ENCODE assay signal across 12 mouse cellular contexts in genomic region chr15:81758701-81759100, GRCm38 (mm10). TPM values are rescaled to one million over a fixed set of nuclear protein-coding genes. Genes with fewer than 3 reads are reported as not detected.
A peak's percentile ranks its signal among the peaks of the same experiment; 100 is the strongest.
DNase-seq lines count a peak whose midpoint lies in the region; ATAC-seq lines count a peak whose summit lies in the region.
"Had no signal": no experiment of that assay in that cellular context is flagged by ENCODE, and none has a peak within 500 bp of the region (broad histone marks: within the 10 kb centered on the region; RNA-seq: fewer than 3 reads in every experiment).

No protein-coding gene starts in this region.

- peak; percentile 41 for DNase-seq in kidney, adult 18-20 months
- no peak for DNase-seq in kidney, adult 11 months
- DNase-seq in retina, postnatal 1 day, result peak; percentile 56
- DNase-seq in retina, embryonic 14.5 days (ENCODE audit: low spot score), result no peak
- DNase-seq in cerebellum, adult 9-11 months, result peak; percentile 63
- no peak for DNase-seq in urinary bladder, postnatal 25 days (ENCODE audit: low spot score)
- DNase-seq: gastrocnemius, postnatal 14 days; layer of hippocampus, postnatal 36 days; lung, adult 2 months; thymus, adult 2 months had no signal

- ATAC-seq in megakaryocyte progenitor cell, adult 5-6 weeks (replicated peaks; ENCODE audit: poor library complexity), result no peak
- ATAC-seq: forebrain, embryonic 13.5 days had no signal

RNA-seq across cellular contexts. Expression of gene Rangap1, which starts 13.4 kb away (rescaled TPM):
- 44.1 and 46.9 TPM in 2 replicates for total RNA-seq in megakaryocyte progenitor cell, adult 5-6 weeks (2015)
- total RNA-seq in megakaryocyte progenitor cell, adult 5-6 weeks (2017), result 106 and 129 TPM in 2 replicates

RNA-seq across cellular contexts. Expression of gene Zc3h7b, which starts 13.8 kb away (rescaled TPM):
- total RNA-seq in megakaryocyte progenitor cell, adult 5-6 weeks (2015), result 19.3 and 20.5 TPM in 2 replicates
- total RNA-seq in megakaryocyte progenitor cell, adult 5-6 weeks (2017), result 16.0 and 17.8 TPM in 2 replicates

RNA-seq across cellular contexts. Expression of gene Tef, which starts 43.5 kb away (rescaled TPM):
- 4.9 and 5.1 TPM in 2 replicates for total RNA-seq in megakaryocyte progenitor cell, adult 5-6 weeks (2015)
- 10.4 and 11.0 TPM in 2 replicates for total RNA-seq in megakaryocyte progenitor cell, adult 5-6 weeks (2017)

Comparison
In these comparisons a context has a peak if more than half of its experiments do, and no peak if none do; other contexts are left out.
1. DNase-seq: peak in kidney, adult 18-20 months (single experiment), retina, postnatal 1 day (single experiment) and cerebellum, adult 9-11 months (single experiment); none in kidney, adult 11 months (single experiment), retina, embryonic 14.5 days (single experiment) and urinary bladder, postnatal 25 days (single experiment).